Mouse (Mus musculus): ENCODE results near the gene Mtss1l. TPM values are rescaled to one million over a fixed set of nuclear protein-coding genes. Genes with fewer than 3 reads are reported as not detected.

The Mtss1l gene
- total and polyA plus RNA-seq, 2 experiments from 2014 or later, result 37.7 to 101 TPM

DNA sequence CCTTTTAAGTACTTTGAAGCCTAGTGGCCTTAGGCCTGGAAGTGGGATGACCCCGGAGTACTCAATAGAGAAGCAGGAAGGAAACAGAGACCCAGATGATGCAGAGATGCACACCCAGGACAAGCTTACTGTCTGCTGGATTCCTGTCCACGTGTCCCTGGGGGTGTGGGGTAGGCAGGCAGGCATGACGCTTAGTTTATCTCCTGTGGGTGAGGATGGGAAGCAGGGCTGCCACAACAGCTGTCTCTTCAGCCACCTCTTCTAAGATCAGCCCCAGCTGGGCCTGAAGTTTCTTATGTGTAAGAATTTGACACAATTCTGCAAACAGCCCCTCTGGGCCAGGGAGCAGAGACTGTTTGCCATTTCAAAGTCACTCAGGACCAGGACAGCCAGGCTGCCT is 42.3 kb upstream of the Mtss1l start:
- TF ChIP-seq CTCF (IDR thresholded peaks at IDR 0.05), result no peak
- WGBS, result 76% methylated on average over 3 of the region's 3 CpGs
- ATAC-seq (ENCODE audit: low FRiP score), result no peak
- H3K4me1 ChIP-seq (ENCODE audit: insufficient read depth, low read length), result no peaks in the 10 kb centered on the region
- no peak for DNase-seq (ENCODE audit: low spot score)
- no peak overlapping the region for H3K27ac ChIP-seq (ENCODE audit: low read depth, low read length)
- no peaks in the 10 kb centered on the region for H3K27me3 ChIP-seq (ENCODE audit: insufficient read depth, low read length)
- no peak overlapping the region for H3K9ac ChIP-seq (replicated peaks; ENCODE audit: low read length, poor library complexity, severe bottlenecking)
- no peak overlapping the region for H3K4me3 ChIP-seq (ENCODE audit: low read depth, low read length)
- no peaks in the 10 kb centered on the region for H3K9me3 ChIP-seq (ENCODE audit: low read length)
- H3K36me3 ChIP-seq (ENCODE audit: insufficient read depth, low read length), result peaks cover 31% of the 10 kb centered on the region
- H3K4me2 ChIP-seq (ENCODE audit: low read depth, low read length, poor library complexity, severe bottlenecking), result no peak overlapping the region

DNA sequence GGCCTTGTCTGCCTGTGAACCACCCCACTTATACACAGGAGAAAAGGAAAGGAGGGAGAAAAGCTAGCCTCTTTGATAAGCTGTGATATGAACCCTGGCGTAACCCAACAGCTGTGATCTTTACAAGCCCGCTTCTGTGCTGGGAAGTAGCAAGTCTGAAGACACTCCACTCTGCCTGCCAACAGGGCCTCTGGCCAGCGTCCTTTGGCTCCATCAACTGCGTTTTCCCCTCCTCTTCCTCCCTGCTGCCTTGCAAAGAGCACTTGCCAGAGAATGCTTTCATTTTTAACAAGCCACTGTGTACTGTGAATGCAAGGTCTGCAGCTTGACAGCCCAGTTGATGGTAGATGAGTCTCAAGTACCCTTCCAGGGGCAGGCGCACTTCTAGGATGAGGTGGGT is 33.5 kb upstream of the Mtss1l start:
- H3K9me3 ChIP-seq (ENCODE audit: low read length), result no peaks in the 10 kb centered on the region
- no peak overlapping the region for H3K4me2 ChIP-seq (ENCODE audit: low read depth, low read length, poor library complexity, severe bottlenecking)
- TF ChIP-seq CTCF (IDR thresholded peaks at IDR 0.05), result no peak
- H3K27me3 ChIP-seq (ENCODE audit: insufficient read depth, low read length), result no peaks in the 10 kb centered on the region
- 0 out of 2 replicates have a peak overlapping the region, but pooled peaks have one; percentile 43 for H3K27ac ChIP-seq (ENCODE audit: low read depth, low read length)
- H3K9ac ChIP-seq (replicated peaks; ENCODE audit: low read length, poor library complexity, severe bottlenecking), result no peak overlapping the region
- H3K4me3 ChIP-seq (ENCODE audit: low read depth, low read length), result no peak overlapping the region
- peaks cover 34% of the 10 kb centered on the region for H3K36me3 ChIP-seq (ENCODE audit: insufficient read depth, low read length)
- 78% methylated on average over 5 of the region's 5 CpGs for WGBS
- peak; percentile 75 for DNase-seq (ENCODE audit: low spot score)
- peak; percentile 56; the same call in 1 of the 2 replicates for ATAC-seq (ENCODE audit: low FRiP score)
- H3K4me1 ChIP-seq (ENCODE audit: insufficient read depth, low read length), result no peaks in the 10 kb centered on the region

DNA sequence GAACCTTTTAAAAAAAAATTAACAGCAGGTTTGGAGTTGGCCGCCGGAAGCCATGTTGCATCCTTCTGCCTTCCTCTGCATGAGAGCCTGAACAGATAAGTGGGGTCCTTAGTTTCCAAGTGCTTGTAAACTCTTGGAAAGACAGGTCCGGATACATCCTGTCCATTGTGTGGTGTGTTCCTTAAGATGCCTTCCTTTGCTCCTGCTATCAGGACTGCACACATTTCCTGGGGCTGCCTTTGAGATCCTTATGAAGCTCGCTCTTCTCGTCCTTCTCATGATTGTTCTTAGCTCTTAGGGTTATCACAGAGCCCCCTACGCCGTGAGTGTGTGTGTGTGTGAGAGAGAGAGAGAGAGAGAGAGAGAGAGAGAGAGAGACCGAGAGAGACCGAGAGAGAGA is 31.3 kb upstream of the Mtss1l start:
- no peak overlapping the region for H3K4me2 ChIP-seq (ENCODE audit: low read depth, low read length, poor library complexity, severe bottlenecking)
- H3K36me3 ChIP-seq (ENCODE audit: insufficient read depth, low read length), result peaks cover 23% of the 10 kb centered on the region
- H3K27me3 ChIP-seq (ENCODE audit: insufficient read depth, low read length), result no peaks in the 10 kb centered on the region
- no peaks in the 10 kb centered on the region for H3K4me1 ChIP-seq (ENCODE audit: insufficient read depth, low read length)
- H3K9ac ChIP-seq (replicated peaks; ENCODE audit: low read length, poor library complexity, severe bottlenecking), result no peak overlapping the region
- H3K4me3 ChIP-seq (ENCODE audit: low read depth, low read length), result no peak overlapping the region
- ATAC-seq (ENCODE audit: low FRiP score) (no peak), DNase-seq (ENCODE audit: low spot score) (no peak)
- H3K9me3 ChIP-seq (ENCODE audit: low read length), result no peaks in the 10 kb centered on the region
- no peak for TF ChIP-seq CTCF (IDR thresholded peaks at IDR 0.05)
- H3K27ac ChIP-seq (ENCODE audit: low read depth, low read length), result no peak overlapping the region
- WGBS, result 95% methylated on average over 9 of the region's 9 CpGs

DNA sequence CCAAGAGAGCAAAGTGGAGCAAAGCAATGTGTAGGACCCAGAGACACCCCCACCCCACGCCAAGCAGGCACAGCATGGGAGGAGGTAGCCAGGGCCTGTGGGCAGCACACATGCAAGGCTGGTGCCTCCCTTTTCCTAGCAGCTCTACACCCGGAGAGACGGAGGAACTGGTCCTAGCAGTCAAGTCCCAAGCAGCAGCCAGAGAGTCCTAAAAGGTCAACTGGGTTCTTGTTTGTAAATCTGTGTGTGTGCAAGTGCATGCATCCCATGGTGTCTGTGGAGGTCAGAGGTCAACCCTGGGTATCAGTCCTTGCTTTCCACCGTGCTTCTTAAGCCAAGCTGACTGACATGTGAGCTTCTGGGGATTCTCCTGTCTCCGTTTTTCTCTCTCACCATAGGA is 27.1 kb upstream of the Mtss1l start:
- Histone ChIP-seq H3K36me3 (ENCODE audit: insufficient read depth, low read length) (peaks cover 18% of the 10 kb centered on the region), H3K27me3 (ENCODE audit: insufficient read depth, low read length) (no peaks in the 10 kb centered on the region), H3K4me1 (ENCODE audit: insufficient read depth, low read length) (no peaks in the 10 kb centered on the region), H3K9ac (replicated peaks; ENCODE audit: low read length, poor library complexity, severe bottlenecking) (no peak overlapping the region), H3K27ac (ENCODE audit: low read depth, low read length) (peak overlapping the region; percentile 57; the same call in 1 of the 2 replicates), H3K4me3 (ENCODE audit: low read depth, low read length) (no peak overlapping the region), H3K9me3 (ENCODE audit: low read length) (no peaks in the 10 kb centered on the region), H3K4me2 (ENCODE audit: low read depth, low read length, poor library complexity, severe bottlenecking) (no peak overlapping the region)
- WGBS, result 66% methylated on average over 5 of the region's 5 CpGs
- TF ChIP-seq CTCF (IDR thresholded peaks at IDR 0.05), result no peak
- DNase-seq (ENCODE audit: low spot score) (no peak), ATAC-seq (ENCODE audit: low FRiP score) (no peak)

DNA sequence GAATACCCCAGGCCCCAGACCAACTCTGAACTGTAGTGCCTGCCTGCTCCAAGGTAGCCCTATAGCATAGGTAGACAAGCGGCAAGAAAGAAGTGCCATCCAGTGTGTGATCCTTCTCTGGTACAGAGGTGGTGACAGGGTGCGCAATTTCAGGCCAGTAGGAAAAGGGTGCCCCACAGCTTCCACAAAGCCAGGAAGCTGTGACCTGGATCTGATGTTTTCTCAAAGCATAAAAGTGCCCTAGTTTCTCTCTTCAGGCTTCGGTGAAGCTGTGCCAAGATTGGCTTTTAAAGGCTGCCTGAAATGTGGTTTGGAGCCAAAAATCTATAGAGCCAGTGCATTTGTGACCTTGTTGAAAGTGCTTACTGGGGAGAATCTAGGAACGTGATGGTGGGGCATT is 26.4 kb upstream of the Mtss1l start:
- TF ChIP-seq CTCF (IDR thresholded peaks at IDR 0.05), result no peak
- H3K27ac ChIP-seq (ENCODE audit: low read depth, low read length), result peak overlapping the region; percentile 57; the same call in 1 of the 2 replicates
- H3K36me3 ChIP-seq (ENCODE audit: insufficient read depth, low read length), result peaks cover 17% of the 10 kb centered on the region
- H3K4me2 ChIP-seq (ENCODE audit: low read depth, low read length, poor library complexity, severe bottlenecking), result no peak overlapping the region
- H3K9me3 ChIP-seq (ENCODE audit: low read length), result no peaks in the 10 kb centered on the region
- DNase-seq (ENCODE audit: low spot score), result peak; percentile 58
- ATAC-seq (ENCODE audit: low FRiP score), result no peak
- H3K27me3 ChIP-seq (ENCODE audit: insufficient read depth, low read length), result no peaks in the 10 kb centered on the region
- 0 out of 2 replicates have a peak overlapping the region, but pooled peaks have one; percentile 19 for H3K9ac ChIP-seq (replicated peaks; ENCODE audit: low read length, poor library complexity, severe bottlenecking)
- WGBS, result 63% methylated on average over 4 of the region's 4 CpGs
- H3K4me1 ChIP-seq (ENCODE audit: insufficient read depth, low read length), result no peaks in the 10 kb centered on the region
- H3K4me3 ChIP-seq (ENCODE audit: low read depth, low read length), result no peak overlapping the region

DNA sequence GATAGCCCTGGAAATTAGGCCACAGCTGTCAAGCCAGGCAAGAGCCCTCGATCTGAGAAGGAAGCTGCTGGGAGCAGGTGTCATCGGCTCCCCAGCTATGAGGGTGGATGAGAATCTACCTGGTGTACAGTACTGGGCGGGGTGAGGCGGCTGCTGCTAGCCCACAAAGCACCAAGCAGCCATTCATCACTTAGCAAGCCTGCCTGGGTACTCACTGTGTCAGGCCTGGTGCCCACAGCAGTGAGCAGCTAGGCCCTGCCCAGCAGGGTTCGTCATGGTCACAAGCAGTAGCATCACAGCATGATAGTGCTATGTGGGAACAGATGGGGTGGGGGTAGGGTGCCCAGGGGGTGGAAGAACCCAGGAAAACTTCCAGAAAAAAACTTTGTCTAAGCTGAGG is 25.8 kb upstream of the Mtss1l start:
- H3K27ac ChIP-seq (ENCODE audit: low read depth, low read length), result peak overlapping the region; percentile 57; the same call in 1 of the 2 replicates
- 69% methylated on average over 5 of the region's 5 CpGs for WGBS
- H3K9me3 ChIP-seq (ENCODE audit: low read length), result no peaks in the 10 kb centered on the region
- H3K4me2 ChIP-seq (ENCODE audit: low read depth, low read length, poor library complexity, severe bottlenecking), result no peak overlapping the region
- no peak overlapping the region for H3K4me3 ChIP-seq (ENCODE audit: low read depth, low read length)
- ATAC-seq (ENCODE audit: low FRiP score), result no peak
- H3K36me3 ChIP-seq (ENCODE audit: insufficient read depth, low read length), result peaks cover 14% of the 10 kb centered on the region
- H3K27me3 ChIP-seq (ENCODE audit: insufficient read depth, low read length), result no peaks in the 10 kb centered on the region
- no peak for TF ChIP-seq CTCF (IDR thresholded peaks at IDR 0.05)
- H3K9ac ChIP-seq (replicated peaks; ENCODE audit: low read length, poor library complexity, severe bottlenecking), result peak overlapping the region; percentile 24; the same call in 1 of the 2 replicates
- no peaks in the 10 kb centered on the region for H3K4me1 ChIP-seq (ENCODE audit: insufficient read depth, low read length)
- DNase-seq (ENCODE audit: low spot score), result peak; percentile 39

Measured in midbrain, postnatal 0 days (tissue).